Mouse (Mus musculus) c-Kit-negative CD71-positive TER-119-positive erythroid progenitor cells, embryonic 14.5 days (primary cell): ENCODE measurements around the gene Eva1a.

ENCODE experiments used
- DNase-seq: peaks from one replicate; pipeline ENCODE4 v3.0.0-alpha.2; 2013; ENCODE audit warnings: low read depth, low spot score

Gene Eva1a

DNA sequence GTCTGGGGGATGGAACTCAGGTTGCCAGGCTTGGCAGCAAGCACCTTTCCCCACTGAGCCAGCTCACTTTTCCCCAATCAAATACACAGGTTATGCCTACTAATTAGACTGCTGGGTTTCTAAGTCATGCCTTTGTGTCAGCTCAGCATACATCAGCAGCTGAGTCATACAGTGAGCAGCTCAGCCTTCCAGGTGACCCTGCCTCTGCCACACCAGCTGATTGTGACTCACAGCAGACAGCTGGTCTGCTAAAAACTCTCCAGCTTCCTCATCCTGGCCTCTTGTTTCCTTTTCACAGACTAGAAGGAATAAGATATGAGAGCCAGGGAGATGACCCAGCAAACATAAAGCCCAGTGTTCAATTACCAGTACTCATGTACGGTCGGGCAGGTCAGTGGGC lies 84.3 kb downstream of the Eva1a start:
- no peak for DNase-seq

DNA sequence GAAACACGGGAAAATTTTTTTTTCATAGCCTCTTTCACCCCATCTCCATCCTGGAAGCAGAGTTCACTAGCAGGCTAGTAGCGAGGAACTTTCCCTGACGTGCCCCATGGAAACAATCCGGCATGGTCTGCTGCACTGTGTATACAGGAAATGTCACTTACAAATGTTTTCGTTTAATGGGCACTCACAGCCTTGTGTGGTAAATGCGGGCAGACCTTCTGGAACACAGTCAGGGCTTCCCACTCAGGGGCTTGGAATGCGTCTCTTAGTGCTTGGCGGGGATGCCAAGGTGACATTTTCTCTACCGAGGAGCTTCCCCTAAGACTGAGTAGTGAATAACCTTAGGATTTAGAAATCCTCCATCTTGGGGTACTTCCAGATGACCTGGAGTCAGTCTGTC lies 87.0 kb downstream of the Eva1a start:
- no peak for DNase-seq

DNA sequence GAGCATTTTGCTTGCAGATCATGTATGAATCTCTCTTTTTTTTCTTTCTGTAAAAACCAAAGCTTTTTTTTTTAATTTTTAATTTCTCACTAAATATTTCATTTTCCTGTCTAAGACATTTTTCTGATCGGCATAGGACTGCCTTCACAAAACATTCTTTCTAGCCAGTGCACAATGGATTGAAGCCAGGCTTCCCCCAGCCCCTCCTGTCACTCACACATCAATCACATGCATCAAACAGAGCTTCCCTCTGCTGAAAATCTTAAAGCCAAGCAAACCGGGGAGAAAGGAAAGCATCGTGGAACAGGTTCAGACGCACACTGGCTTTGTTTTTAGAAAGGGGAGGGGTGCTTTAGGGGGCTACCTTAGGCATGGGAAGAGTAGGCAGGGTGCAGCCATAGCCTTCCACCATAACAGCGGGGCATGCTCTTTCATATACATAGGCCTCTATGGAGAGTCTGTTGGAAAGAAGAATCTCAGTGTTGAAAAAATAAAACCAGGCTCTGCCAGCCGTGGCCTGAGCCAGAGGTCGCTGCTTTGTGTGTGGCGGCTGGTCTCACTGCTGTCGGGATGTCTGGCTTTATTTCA lies 88.9 kb downstream of the Eva1a start:
- no peak for DNase-seq

DNA sequence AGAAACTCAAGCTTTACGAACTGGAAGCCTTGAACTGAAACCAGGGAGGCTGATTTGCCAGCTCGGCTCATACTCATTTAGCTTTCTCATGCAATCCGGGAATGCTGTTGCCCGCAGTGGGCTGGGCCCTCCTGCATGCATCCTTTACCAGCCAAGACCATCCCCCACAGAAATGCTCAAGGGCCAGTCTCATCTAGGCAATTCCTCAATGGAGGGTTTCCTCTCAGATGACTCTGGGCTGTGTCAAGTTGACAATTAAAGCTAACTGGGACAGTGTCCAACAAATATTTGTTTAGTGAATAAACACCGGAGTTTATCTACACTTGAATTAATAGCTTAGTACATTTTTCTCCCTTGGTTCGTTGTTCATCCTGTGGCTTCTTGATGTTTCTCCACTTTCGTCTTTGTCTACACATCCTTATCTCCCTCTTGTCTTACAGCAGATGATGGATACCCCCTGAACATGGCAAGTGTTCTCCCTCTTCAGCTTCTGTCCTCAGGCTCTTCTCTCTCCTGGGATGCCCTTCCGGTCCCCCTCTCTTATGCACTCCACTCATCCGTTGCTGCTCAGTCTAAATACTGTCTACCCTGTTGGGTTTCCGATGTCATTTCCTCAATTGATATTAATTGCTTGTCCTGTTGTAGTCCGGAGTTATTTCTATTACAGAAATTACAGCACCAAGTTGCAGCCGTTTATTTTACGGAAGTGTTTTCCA lies 92.2 kb downstream of the Eva1a start:
- no peak for DNase-seq

DNA sequence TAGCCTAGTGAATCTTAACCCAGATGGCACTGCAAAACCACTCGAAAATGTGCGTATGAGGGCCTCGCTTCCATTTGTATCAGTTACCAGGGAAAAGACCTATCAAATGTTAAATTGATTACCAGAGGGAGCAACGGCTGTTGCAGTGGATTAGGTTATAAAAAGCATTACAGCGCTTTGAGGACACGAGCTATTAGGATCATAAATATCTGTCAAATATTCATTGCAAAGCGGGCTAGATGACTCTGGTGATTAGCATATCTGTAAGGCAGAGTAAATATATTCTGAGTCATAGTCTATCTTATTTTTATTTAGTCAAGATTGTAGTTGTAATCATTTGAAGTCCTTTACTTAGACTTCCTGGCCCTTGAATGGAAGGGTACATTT lies 92.7 kb downstream of the Eva1a start:
- no peak for DNase-seq

DNA sequence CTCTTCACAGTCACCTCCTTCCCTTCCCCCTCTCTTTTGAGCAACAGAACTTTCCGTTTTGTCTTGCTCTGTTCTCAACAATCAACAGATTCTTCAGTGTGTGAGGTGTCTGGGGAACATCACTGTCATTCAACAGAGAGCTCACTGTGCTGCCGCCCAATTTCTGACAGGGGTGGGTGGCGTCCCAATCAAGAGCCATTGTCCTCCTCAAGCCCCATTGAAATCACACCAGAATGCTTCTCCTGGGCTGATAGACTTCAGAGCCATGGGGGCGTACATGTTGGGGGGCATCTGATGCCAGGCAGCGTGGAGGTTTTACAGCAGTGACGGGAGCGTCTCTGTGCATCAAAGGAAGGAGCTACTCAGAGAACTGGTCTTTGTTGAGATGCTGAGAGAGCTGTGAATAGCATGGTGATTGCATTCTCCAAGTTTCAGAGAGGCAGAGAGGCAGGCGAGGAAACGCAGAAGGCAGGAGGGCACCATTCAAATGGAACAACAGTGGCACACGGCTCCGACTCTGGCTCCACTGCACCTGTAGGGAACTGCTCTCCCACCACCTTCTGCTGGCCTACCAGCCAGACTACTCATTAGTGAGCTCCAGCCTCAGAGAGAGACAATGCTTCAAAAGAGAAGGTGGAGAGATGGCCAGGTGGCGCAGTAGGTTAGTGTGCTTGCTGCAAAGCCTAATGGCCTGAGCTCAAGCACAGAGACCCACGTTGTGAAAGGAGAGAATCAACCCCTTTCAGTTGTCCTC lies 95.3 kb downstream of the Eva1a start:
- DNase-seq: no peak
